Mouse (Mus musculus) heart, postnatal 0 days (tissue): ENCODE measurements around the gene Dyrk1b. TPM values are rescaled to one million over a fixed set of nuclear protein-coding genes. Genes with fewer than 3 reads are reported as not detected.
A peak's percentile ranks its signal among the peaks of the same experiment; 100 is the strongest.

Experiments used
- ATAC-seq: fragments of 200-750 bp; cut with Nextera tagmentation; 2 replicates; pipeline ENCODE4 v1.8.0; 2017; ENCODE audit warnings: low read depth, moderate number of reproducible peaks, moderate library complexity; ENCODE audit not compliant: insufficient read depth
- DNase-seq: peaks from one replicate; pipeline ENCODE4 v3.0.0-alpha.2; 2016; ENCODE audit warnings: low spot score
- H3K27ac ChIP-seq: fragments of 300-500 bp; sonication (generic); 2 replicates; pipeline ENCODE4 v1.5.1; 2014; ENCODE audit warnings: low read depth, mild to moderate bottlenecking
- H3K27me3 ChIP-seq: fragments of 300-500 bp; sonication (generic); 2 replicates; pipeline ENCODE4 v1.6.1; 2014; ENCODE audit warnings: low read length, mixed read lengths; ENCODE audit not compliant: control insufficient read depth, insufficient read depth
- H3K36me3 ChIP-seq: fragments of 300-500 bp; sonication (generic); replicated peaks from 2 replicates; pipeline ENCODE4 v1.6.1; 2014; ENCODE audit warnings: low read length, mixed read lengths; ENCODE audit not compliant: control insufficient read depth, insufficient read depth
- H3K4me1 ChIP-seq: fragments of 300-500 bp; sonication (generic); 2 replicates; pipeline ENCODE4 v1.6.1; 2014; ENCODE audit warnings: antibody characterized with exemption; ENCODE audit not compliant: control insufficient read depth, insufficient read depth
- H3K4me2 ChIP-seq: fragments of 300-500 bp; sonication (generic); 2 replicates; pipeline ENCODE4 v1.6.1; 2014; ENCODE audit warnings: low read depth, mild to moderate bottlenecking, low read length, moderate library complexity
- H3K4me3 ChIP-seq: fragments of 300-500 bp; sonication (generic); 2 replicates; pipeline ENCODE4 v1.5.1; 2014; ENCODE audit warnings: low read depth, low read length
- H3K9ac ChIP-seq: fragments of 300-500 bp; sonication (generic); replicated peaks from 2 replicates; pipeline ENCODE4 v1.6.1; 2014; ENCODE audit warnings: low read depth, low read length, mixed read lengths
- H3K9me3 ChIP-seq: fragments of 300-500 bp; sonication (generic); replicated peaks from 2 replicates; pipeline ENCODE4 v1.6.1; 2016; ENCODE audit warnings: low read length; ENCODE audit not compliant: control insufficient read depth
- CTCF ChIP-seq: IDR thresholded peaks from 2 replicates; pipeline ENCODE4 v1.5.1; 2016; ENCODE audit warnings: antibody characterized with exemption, control low read depth, low read depth
- EP300 ChIP-seq: IDR thresholded peaks from 2 replicates; pipeline ENCODE4 v1.6.1; 2016; ENCODE audit warnings: antibody characterized with exemption, low read depth
- WGBS: fragments of 180-500 bp; shearing (Covaris S2); extraction: QIAGEN DNeasy Blood & Tissue Kit; methylation state at CpG from one replicate; pipeline ENCODE4 v1.1.7; 2014; 5-methylcytosine and 5-hydroxymethylcytosine counted together
- polyA plus RNA-seq: library from polyadenylated mRNA; unstranded; fragments of >200 nt; fragmentation: Nextera tagmentation; extraction: Ambion mirVana; gene quantifications from 2 replicates; pipeline ENCODE4 v1.2.1, GENCODE M21; 2015
- total RNA-seq: library from RNA; depleted of rRNA; stranded (reverse); fragments of >200 nt; gene quantifications from 2 replicates; pipeline ENCODE4 v1.2.3, GENCODE M21; 2014; ENCODE audit warnings: low replicate concordance

The Dyrk1b gene
- total and polyA plus RNA-seq, 2 experiments from 2014 or later, result 10.4 to 21.3 TPM

DNA sequence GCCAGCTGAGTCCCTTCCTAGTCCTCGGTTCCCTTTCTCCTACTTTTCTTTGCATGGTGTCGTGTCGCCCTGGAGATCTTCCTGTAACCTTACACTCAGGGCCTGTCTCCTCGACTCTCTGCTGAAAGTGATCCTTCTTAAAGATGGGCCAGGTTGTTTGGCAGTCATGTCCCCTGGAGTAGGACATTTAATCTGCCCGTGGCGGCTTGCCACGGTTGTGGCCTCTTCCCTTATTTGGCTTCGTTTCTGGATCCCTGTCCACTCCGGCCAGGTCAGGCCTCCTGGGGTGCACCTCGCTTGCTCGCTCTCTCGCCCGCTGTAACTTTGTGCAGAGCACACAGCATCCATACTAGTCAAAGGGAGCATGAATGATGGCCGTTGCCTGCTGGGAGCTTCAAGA is 17.3 kb downstream of the Dyrk1b start:
- Histone ChIP-seq H3K9ac (no peak overlapping the region), H3K4me2 (no peak overlapping the region), H3K9me3 (no peaks in the 10 kb centered on the region), H3K4me1 (no peaks in the 10 kb centered on the region), H3K36me3 (no peaks in the 10 kb centered on the region; the same call in 1 of the 2 replicates), H3K4me3 (no peak overlapping the region), H3K27ac (no peak overlapping the region), H3K27me3 (no peaks in the 10 kb centered on the region)
- 78% methylated on average over 14 of the region's 14 CpGs for WGBS
- ATAC-seq (no peak), DNase-seq (no peak)
- TF ChIP-seq CTCF, result no peak

DNA sequence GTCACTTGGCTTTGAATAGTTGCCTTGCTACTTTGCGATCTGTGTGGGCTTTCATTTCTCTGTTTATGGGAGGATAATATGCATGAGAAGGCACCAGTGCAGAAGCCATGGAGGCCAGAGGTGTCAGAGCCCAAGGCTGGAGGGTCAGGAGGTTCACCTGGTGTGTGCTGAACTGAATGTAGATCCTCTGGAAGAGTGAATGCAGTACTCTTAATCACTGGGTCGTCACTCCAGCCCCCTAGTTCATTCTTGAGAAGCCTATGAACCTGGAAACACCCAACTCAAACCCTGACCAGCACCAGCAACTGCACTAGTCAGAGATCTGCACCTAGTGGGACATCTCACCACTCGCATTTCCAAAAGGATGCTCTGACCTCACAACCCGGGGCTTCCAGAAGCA is 19.8 kb downstream of the Dyrk1b start:
- no peak overlapping the region for H3K9ac ChIP-seq
- H3K27me3 ChIP-seq, result no peaks in the 10 kb centered on the region
- H3K36me3 ChIP-seq, result no peaks in the 10 kb centered on the region; the same call in 1 of the 2 replicates
- no peak for ATAC-seq
- no peaks in the 10 kb centered on the region for H3K4me1 ChIP-seq
- H3K9me3 ChIP-seq, result no peaks in the 10 kb centered on the region
- WGBS, result 61% methylated on average over 4 of the region's 4 CpGs
- no peak overlapping the region for H3K4me3 ChIP-seq
- no peak overlapping the region for H3K4me2 ChIP-seq
- TF ChIP-seq CTCF (no peak), EP300 (no peak)
- no peak for DNase-seq
- H3K27ac ChIP-seq, result no peak overlapping the region

DNA sequence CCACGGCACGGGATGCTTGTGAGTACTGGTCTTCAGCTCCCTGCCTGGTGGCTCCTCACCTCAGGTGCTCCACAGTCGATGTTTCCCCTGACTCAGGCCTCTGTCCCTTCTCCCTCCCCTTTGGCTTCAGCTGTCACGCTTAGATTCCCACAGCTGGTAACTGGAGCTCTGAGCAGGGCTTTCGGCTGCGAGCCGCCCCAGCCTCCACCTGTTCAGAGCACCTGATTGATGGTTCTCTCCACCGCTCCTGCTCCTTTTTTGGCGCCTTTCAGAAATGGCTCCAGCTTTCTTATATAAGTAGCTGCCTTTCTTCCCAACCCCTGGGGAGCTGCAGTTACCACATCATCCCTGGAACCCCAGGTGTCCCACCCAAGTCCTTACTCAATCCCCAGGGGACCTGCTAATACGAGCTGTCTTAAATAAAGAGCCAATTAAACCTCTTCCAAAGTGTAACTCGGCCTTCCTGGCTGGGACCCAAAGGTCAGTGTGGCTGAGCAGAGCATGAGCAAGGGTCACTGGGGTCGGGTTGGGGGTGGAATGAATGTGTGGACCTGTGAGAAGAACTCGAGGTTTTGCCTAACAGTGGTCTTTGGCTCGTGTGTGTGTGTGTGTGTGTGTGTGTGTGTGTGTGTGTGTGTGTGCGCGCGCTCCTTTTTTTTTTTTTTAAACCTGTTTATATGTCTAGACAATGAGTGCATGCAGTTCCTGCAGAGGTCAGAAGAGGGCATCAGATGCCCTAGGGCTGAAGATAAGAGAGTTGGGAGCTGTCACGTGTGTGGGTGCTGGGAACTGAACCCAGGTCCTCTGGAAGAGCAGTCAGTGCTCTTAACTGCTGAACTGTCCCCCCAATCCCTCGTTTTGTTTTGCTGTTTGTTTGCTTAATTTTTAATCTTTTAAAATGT is 24.2 kb downstream of the Dyrk1b start:
- no peak overlapping the region for H3K9ac ChIP-seq
- no peak for DNase-seq
- H3K9me3 ChIP-seq, result no peaks in the 10 kb centered on the region
- TF ChIP-seq EP300 (no peak), CTCF (no peak)
- no peak overlapping the region for H3K27ac ChIP-seq
- no peak overlapping the region for H3K4me2 ChIP-seq
- no peaks in the 10 kb centered on the region; the same call in 1 of the 2 replicates for H3K27me3 ChIP-seq
- no peak overlapping the region for H3K4me3 ChIP-seq
- H3K4me1 ChIP-seq, result no peaks in the 10 kb centered on the region
- H3K36me3 ChIP-seq, result no peaks in the 10 kb centered on the region
- ATAC-seq, result no peak
- 64% methylated on average over 19 of the region's 19 CpGs for WGBS

DNA sequence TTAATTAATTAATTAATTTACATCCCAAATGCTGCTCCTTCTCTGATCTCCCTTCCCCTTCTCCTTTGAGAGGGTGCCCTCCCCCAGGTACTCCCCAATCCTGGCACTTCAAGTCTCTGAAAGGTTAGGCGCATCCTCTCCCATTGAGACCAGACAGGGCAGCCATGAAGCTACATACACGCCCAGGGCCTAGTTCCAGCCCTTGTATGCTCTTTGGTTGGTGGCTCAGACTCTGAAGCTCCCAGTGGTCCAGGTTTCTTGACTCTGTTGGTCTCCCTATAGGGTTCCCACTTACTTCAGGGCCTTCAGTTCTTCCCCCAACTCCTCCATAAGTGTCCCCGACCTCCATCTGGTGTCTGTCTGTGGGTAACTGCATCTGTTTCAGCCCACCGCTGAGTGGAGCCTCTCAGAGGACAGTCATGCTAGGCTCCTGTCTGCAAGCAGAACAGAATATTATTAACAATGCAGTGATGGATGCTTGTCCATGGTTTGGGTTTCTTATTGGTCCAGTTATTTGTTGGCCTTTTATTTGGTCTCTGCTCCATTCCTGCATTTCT is 26.9 kb downstream of the Dyrk1b start:
- Histone ChIP-seq H3K9me3 (no peaks in the 10 kb centered on the region), H3K4me2 (no peak overlapping the region), H3K27ac (no peak overlapping the region), H3K9ac (no peak overlapping the region), H3K36me3 (no peaks in the 10 kb centered on the region), H3K4me1 (no peaks in the 10 kb centered on the region), H3K4me3 (no peak overlapping the region), H3K27me3 (no peaks in the 10 kb centered on the region; the same call in 1 of the 2 replicates)
- ATAC-seq, result no peak
- no peak for DNase-seq
- TF ChIP-seq CTCF (no peak), EP300 (no peak)
- 58% methylated on average over 4 of the region's 4 CpGs for WGBS

DNA sequence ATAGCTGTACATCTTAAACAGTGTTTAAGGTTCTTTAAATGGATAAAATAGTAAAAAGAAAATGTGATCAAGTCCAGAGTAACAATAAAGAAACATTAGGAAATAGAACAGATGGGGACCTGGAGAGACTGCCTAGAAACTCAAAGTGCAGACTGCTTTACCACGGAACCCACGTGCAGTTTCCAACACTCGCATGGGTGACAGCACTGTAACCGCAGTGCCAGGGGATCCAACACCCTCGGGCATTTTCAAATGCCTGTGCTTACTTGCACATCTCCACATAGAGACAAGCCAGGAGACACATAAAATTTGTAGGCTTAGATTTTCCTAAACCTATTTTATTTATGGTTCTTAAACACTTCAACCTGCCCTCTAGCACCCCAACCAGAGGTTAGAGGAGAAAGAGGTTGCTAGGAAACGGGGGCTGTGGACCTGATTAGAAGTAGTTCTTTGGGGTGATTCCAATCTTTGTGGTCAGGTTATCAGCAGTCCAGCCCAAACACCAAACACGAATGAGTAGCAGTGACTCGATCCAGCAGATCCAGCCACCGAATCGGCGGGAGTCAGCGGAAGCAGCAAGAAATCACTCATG is 29.2 kb downstream of the Dyrk1b start:
- WGBS, result 39% methylated on average over 12 of the region's 12 CpGs
- H3K4me2 ChIP-seq, result peak overlapping the region; percentile 63
- no peak for TF ChIP-seq CTCF
- no peak for TF ChIP-seq EP300
- peak overlapping the region; percentile 35 for H3K4me3 ChIP-seq
- H3K27ac ChIP-seq, result no peak overlapping the region
- DNase-seq, result no peak
- no peaks in the 10 kb centered on the region for H3K36me3 ChIP-seq
- H3K27me3 ChIP-seq, result no peaks in the 10 kb centered on the region; the same call in 1 of the 2 replicates
- H3K4me1 ChIP-seq, result no peaks in the 10 kb centered on the region
- ATAC-seq, result no peak
- H3K9ac ChIP-seq, result peak overlapping the region; percentile 40; the same call in 1 of the 2 replicates
- H3K9me3 ChIP-seq, result no peaks in the 10 kb centered on the region
